Mouse (Mus musculus) hindbrain, embryonic 14.5 days (tissue): ENCODE data around the gene Atrnl1. TPM values are rescaled to one million over a fixed set of nuclear protein-coding genes. Genes with fewer than 3 reads are reported as not detected.
"Not testable (repeated sequence)": the region's sequence is repeated elsewhere in the genome, so short reads cannot be mapped to it uniquely, and the experiment has no call there.

Experiments used
- ATAC-seq: fragments of 200-750 bp; cut with Nextera tagmentation; 2 replicates; pipeline ENCODE4 v1.8.0; 2017; ENCODE audit warnings: moderate number of reproducible peaks, mild to moderate bottlenecking, moderate TSS enrichment, moderate library complexity; ENCODE audit not compliant: low FRiP score
- DNase-seq: peaks from one replicate; pipeline ENCODE4 v3.0.0-alpha.2; 2015; ENCODE audit warnings: low spot score
- H3K27ac ChIP-seq: fragments of 300-500 bp; sonication (generic); 2 replicates; pipeline ENCODE4 v1.5.1; 2014; ENCODE audit warnings: mild to moderate bottlenecking, moderate library complexity
- H3K27me3 ChIP-seq: fragments of 300-500 bp; sonication (generic); 2 replicates; pipeline ENCODE4 v1.6.1; 2014; ENCODE audit warnings: mild to moderate bottlenecking, low read length, mixed read lengths; ENCODE audit not compliant: control insufficient read depth, insufficient read depth
- H3K36me3 ChIP-seq: fragments of 300-500 bp; sonication (generic); replicated peaks from 2 replicates; pipeline ENCODE4 v1.6.1; 2014; ENCODE audit not compliant: control insufficient read depth, insufficient read depth
- H3K4me1 ChIP-seq: fragments of 300-500 bp; sonication (generic); replicated peaks from 2 replicates; pipeline ENCODE4 v1.6.1; 2014; ENCODE audit warnings: antibody characterized with exemption, low read length, mixed read lengths; ENCODE audit not compliant: control insufficient read depth, insufficient read depth
- H3K4me2 ChIP-seq: fragments of 300-500 bp; sonication (generic); replicated peaks from 2 replicates; pipeline ENCODE4 v1.6.1; 2014; ENCODE audit warnings: mild to moderate bottlenecking, moderate library complexity
- H3K4me3 ChIP-seq: fragments of 300-500 bp; sonication (generic); replicated peaks from 2 replicates; pipeline ENCODE4 v1.5.1; 2014; ENCODE audit warnings: mild to moderate bottlenecking, low read length
- H3K9ac ChIP-seq: fragments of 300-500 bp; sonication (generic); 2 replicates; pipeline ENCODE4 v1.6.1; 2014
- H3K9me3 ChIP-seq: fragments of 300-500 bp; sonication (generic); 2 replicates; pipeline ENCODE4 v1.6.1; 2016; ENCODE audit warnings: low read length; ENCODE audit not compliant: control insufficient read depth
- WGBS: fragments of 180-500 bp; shearing (Covaris S2); extraction: QIAGEN DNeasy Blood & Tissue Kit; methylation state at CpG from one replicate; pipeline ENCODE4 v1.1.7; 2014; 5-methylcytosine and 5-hydroxymethylcytosine counted together
- polyA plus RNA-seq: library from polyadenylated mRNA; unstranded; fragments of >200 nt; fragmentation: Nextera tagmentation; extraction: Ambion mirVana; gene quantifications from 2 replicates; pipeline ENCODE4 v1.2.1, GENCODE M21; 2014

Gene Atrnl1
- polyA plus RNA-seq, 1 experiment from 2014 or later = 8.6 TPM

- Histone ChIP-seq H3K4me2 (no peak overlapping the region), H3K27ac (no peak overlapping the region), H3K9ac (no peak overlapping the region), H3K36me3 (peaks cover 12% of the 10 kb centered on the region; the same call in 1 of the 2 replicates), H3K9me3 (no peaks in the 10 kb centered on the region), H3K4me1 (no peaks in the 10 kb centered on the region), H3K4me3 (no peak overlapping the region), H3K27me3 (no peaks in the 10 kb centered on the region)
- no peak for DNase-seq
- WGBS = 62% methylated on average over 12 of the region's 12 CpGs
- ATAC-seq = no peak
Observed at GRCm38 (mm10) chr19:57657426-57658087, 46.7 kb downstream of the Atrnl1 start.

DNA sequence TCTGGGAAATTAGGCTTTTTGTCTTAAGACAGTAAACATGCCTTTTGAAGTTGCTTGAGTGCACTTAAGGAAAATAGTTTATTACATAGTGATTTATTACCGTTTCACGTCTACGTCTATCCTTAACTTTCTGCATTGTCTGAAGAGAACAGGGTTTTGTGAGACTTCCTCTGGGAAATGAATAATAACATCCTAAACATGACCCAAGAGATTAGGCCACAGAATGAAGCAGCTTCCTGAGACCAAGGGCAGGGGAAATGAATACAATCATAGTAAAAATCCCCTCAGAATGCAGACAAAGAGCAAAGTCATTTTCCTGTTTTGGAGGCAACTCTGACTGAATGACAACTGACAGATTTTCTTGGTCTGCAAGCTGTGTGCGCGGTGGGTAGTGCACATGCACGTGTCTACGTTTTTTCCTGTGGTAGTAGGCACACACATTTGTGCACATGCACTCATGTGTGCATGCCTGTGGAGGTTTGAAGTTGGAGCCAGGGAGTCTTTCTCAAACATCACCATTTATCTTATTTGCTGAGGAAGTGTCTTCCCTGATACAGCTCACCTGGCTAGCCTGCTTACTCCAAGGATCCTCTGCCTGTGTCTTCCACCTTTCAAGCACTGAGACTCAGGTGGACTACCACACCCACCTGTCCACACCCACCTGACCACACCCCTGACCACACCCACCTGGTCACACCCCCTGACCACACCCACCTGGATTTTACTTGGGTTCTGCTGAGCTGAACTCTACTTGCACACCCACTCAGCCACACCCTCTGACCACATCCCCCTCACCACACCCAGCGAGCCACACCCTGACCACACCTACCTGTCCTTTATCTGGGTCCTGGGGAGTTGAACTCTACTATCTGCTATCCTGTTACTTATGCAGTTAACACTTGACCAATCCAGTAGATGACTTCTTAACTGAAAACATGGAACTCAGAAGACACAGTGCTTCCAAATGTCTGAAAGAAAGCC, 47.6 kb downstream of the Atrnl1 start:
- DNase-seq (no peak), ATAC-seq (no peak)
- no peaks in the 10 kb centered on the region for H3K9me3 ChIP-seq
- 78% methylated on average over 8 of the region's 8 CpGs for WGBS
- no peaks in the 10 kb centered on the region for H3K27me3 ChIP-seq
- H3K4me1 ChIP-seq = no peaks in the 10 kb centered on the region
- H3K4me3 ChIP-seq = no peak overlapping the region
- no peak overlapping the region for H3K4me2 ChIP-seq
- H3K9ac ChIP-seq = no peak overlapping the region
- peaks cover 12% of the 10 kb centered on the region; the same call in 1 of the 2 replicates for H3K36me3 ChIP-seq
- H3K27ac ChIP-seq = no peak overlapping the region

DNA sequence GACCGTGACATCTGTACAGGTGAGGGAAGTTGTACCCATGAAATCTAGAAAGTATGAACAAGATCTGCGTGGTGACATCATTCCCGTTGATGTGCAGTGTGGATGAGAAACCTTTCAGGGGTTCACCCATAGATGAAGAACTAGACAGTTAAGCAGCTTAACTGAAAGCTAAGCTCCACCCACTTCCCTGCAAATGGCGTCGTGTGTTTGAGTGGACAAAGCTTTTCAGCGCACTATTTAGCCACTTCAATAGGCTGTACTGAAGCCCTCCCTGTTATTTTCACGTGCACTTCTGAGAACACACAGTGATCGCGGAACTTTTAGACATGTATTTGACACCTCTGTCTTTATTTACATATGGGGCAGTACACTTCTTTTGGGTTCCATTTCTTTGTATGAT, 56.2 kb downstream of the Atrnl1 start:
- Histone ChIP-seq H3K4me2 (no peak overlapping the region), H3K4me1 (no peaks in the 10 kb centered on the region), H3K9me3 (no peaks in the 10 kb centered on the region), H3K4me3 (no peak overlapping the region), H3K9ac (no peak overlapping the region), H3K27ac (no peak overlapping the region), H3K27me3 (no peaks in the 10 kb centered on the region), H3K36me3 (peaks cover 2% of the 10 kb centered on the region; the same call in 1 of the 2 replicates)
- no peak for DNase-seq
- ATAC-seq = no peak
- 83% methylated on average over 9 of the region's 9 CpGs for WGBS

GRCm38 (mm10) chr19:57667946-57668345, 57.1 kb downstream of the Atrnl1 start:
- H3K36me3 ChIP-seq = peaks cover 2% of the 10 kb centered on the region; the same call in 1 of the 2 replicates
- no peak overlapping the region for H3K4me3 ChIP-seq
- H3K4me1 ChIP-seq = no peaks in the 10 kb centered on the region
- DNase-seq (no peak), ATAC-seq (no peak)
- H3K27ac ChIP-seq = no peak overlapping the region
- no peaks in the 10 kb centered on the region for H3K27me3 ChIP-seq
- H3K4me2 ChIP-seq = no peak overlapping the region
- WGBS = 93% methylated on average over 10 of the region's 10 CpGs
- no peak overlapping the region for H3K9ac ChIP-seq
- no peaks in the 10 kb centered on the region for H3K9me3 ChIP-seq

GRCm38 (mm10) chr19:57679455-57679854, 68.6 kb downstream of the Atrnl1 start:
- H3K27me3 ChIP-seq = no peaks in the 10 kb centered on the region
- H3K9me3 ChIP-seq = no peaks in the 10 kb centered on the region
- H3K36me3 ChIP-seq = no peaks in the 10 kb centered on the region
- no peak overlapping the region for H3K4me3 ChIP-seq
- WGBS = 97% methylated on average over 3 of the region's 3 CpGs
- ATAC-seq = no peak
- H3K4me1 ChIP-seq = no peaks in the 10 kb centered on the region
- DNase-seq = no peak
- H3K27ac ChIP-seq = no peak overlapping the region
- no peak overlapping the region for H3K9ac ChIP-seq
- no peak overlapping the region for H3K4me2 ChIP-seq

- no peak overlapping the region for H3K9ac ChIP-seq
- no peaks in the 10 kb centered on the region; the same call in 1 of the 2 replicates for H3K4me1 ChIP-seq
- H3K27me3 ChIP-seq = no peaks in the 10 kb centered on the region
- H3K36me3 ChIP-seq = 0 out of 2 replicates have a peak, but pooled peaks cover 4% of the 10 kb centered on the region
- no peak overlapping the region for H3K4me3 ChIP-seq
- no peak overlapping the region; the same call in 1 of the 2 replicates for H3K27ac ChIP-seq
- H3K4me2 ChIP-seq = no peak overlapping the region
- DNase-seq (no peak), ATAC-seq (0 out of 2 replicates have a peak, but pooled peaks have one; percentile 43)
- no peaks in the 10 kb centered on the region for H3K9me3 ChIP-seq
- WGBS = 74% methylated on average over 20 of the region's 20 CpGs
Observed at GRCm38 (mm10) chr19:57686596-57686995, 75.8 kb downstream of the Atrnl1 start.

GRCm38 (mm10) chr19:57692566-57692965, 81.7 kb downstream of the Atrnl1 start:
- ATAC-seq (no peak), DNase-seq (no peak)
- Histone ChIP-seq H3K9me3 (no peaks in the 10 kb centered on the region), H3K4me3 (no peak overlapping the region), H3K36me3 (peaks cover 18% of the 10 kb centered on the region), H3K4me2 (no peak overlapping the region), H3K9ac (no peak overlapping the region), H3K4me1 (no peaks in the 10 kb centered on the region), H3K27me3 (no peaks in the 10 kb centered on the region), H3K27ac (no peak overlapping the region)
- WGBS = 81% methylated on average over 3 of the region's 3 CpGs

GRCm38 (mm10) chr19:57696781-57697180, 85.9 kb downstream of the Atrnl1 start:
- not testable (repeated sequence) for H3K4me1 ChIP-seq, H3K9me3 ChIP-seq, DNase-seq, H3K4me2 ChIP-seq, H3K27ac ChIP-seq, H3K9ac ChIP-seq, ATAC-seq, H3K4me3 ChIP-seq, H3K27me3 ChIP-seq
- H3K36me3 ChIP-seq = peaks cover 20% of the 10 kb centered on the region
- 92% methylated on average over 5 of the region's 5 CpGs for WGBS

GRCm38 (mm10) chr19:57713138-57713537, 102.3 kb downstream of the Atrnl1 start:
- DNase-seq (no peak), ATAC-seq (no peak)
- WGBS = 82% methylated on average over 5 of the region's 5 CpGs
- Histone ChIP-seq H3K9me3 (no peaks in the 10 kb centered on the region), H3K4me3 (no peak overlapping the region), H3K36me3 (peaks cover 25% of the 10 kb centered on the region), H3K27me3 (no peaks in the 10 kb centered on the region), H3K9ac (no peak overlapping the region), H3K27ac (no peak overlapping the region), H3K4me2 (no peak overlapping the region), H3K4me1 (no peaks in the 10 kb centered on the region)
